Mouse (Mus musculus): ENCODE data around the gene Ebf1.

Gene Ebf1

DNA sequence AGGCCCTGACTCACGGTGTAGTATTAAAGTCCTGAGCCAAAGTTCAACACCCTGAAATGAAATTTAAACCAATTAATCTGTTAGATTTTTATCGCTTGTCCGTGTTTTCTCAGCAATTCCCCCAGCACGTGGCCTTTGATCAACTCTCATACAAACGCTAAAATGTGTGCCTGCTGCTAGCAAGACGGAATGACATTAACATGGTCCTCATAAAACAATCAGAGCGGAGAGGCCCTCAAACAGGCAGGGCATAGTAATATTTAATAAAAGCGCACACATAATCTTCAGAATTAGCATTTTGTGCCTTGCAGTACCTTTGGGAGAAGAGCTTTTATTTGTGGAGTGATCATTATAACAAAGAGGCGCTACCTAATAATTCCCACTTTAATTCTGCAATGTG, 287.0 kb downstream of the Ebf1 start:
- DNase-seq = no peak

DNA sequence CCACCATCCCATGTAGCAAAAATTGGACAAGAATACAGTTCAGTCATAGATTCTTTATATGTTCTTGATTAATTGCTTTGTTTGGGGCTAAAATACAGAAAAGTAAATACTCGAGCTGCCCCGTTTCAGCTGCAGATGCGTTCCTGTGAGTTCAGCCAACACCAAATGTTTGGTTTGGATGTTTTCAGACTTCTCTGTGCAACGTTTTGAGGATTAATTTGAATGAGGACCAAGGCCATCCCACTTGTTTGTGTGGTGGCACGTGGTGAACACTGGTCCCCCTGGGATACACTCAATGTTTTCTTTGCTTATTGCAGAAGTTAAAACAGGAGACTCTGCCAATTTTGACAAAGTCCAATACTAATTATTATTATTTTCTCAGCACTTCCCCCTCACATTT, 289.3 kb downstream of the Ebf1 start:
- DNase-seq = no peak

DNA sequence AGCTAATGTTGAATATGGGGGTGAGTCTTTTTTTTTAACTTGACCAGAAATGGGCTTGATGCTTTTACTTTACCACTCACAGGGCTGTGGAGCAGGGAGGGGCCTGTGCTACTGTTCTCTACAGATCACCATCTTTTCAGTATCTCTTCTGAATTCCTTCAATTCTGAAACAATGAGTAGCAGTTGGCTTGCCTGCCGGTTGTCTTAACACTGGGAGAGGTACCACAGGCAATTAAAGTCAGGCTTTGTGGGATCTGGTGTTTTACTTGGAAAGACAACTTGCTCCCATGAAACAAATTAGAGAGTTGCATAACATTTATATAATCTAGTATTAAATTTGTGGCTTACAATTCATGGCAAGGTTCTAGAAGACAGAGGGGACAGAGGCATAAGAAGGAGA, 294.6 kb downstream of the Ebf1 start:
- no peak for DNase-seq

DNA sequence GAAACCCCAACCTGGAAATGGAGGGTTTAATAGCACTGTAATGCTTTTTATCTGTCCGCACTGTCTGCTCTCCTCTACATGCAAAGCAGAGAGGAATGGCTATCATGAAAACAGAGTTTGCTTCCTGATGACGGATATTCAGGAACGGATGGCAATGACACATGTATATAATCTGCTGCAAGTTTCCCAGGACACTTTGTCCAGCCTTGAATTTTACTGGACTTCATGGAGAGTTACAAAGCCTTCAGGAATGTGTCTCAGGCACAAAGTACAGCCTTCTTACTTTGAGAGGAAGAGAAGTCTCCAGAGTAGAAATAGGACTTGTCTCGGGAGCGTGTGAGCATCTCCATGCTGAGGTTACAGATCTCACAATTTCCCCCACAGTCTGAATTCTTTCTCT, 296.7 kb downstream of the Ebf1 start:
- no peak for DNase-seq

DNA sequence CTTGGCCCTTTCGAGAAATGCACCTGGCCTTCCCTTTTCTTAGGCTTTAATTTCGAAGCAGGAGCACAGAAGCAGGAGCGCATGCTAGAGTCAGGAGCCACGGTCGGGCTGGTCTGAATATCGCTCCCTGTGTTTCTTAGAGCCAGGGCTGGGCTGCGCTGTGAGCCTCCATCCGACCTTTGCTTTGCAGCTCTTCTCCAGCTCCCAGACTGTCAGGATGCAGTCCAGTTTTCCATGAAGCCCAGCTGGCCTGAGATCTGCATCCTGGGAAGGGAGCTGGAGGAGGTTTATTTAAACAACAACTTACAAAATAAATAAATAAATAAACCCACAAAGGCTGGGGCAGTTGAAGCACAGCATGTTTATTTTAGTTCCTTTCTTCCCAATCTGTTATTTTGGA, 299.9 kb downstream of the Ebf1 start:
- DNase-seq = peak; percentile 19

DNA sequence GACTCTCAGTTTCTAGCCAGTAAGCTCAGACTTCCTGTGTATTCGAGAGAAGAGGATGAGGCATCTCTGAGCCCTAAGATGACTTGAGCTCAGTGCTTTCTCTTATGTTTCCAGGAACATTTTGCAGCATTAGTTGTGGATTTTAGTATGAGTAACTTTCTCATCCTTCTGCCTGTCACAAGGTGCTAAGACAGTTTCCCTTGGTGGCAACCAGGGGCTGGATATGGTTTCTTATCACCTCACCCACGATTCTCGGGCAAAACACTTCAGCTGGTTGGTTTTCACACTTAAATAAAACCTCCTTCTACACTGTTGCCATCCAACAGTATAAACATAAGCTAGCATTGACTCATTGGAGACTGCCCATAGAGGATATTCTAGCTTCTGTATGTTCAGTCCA, 306.0 kb downstream of the Ebf1 start:
- no peak for DNase-seq

DNA sequence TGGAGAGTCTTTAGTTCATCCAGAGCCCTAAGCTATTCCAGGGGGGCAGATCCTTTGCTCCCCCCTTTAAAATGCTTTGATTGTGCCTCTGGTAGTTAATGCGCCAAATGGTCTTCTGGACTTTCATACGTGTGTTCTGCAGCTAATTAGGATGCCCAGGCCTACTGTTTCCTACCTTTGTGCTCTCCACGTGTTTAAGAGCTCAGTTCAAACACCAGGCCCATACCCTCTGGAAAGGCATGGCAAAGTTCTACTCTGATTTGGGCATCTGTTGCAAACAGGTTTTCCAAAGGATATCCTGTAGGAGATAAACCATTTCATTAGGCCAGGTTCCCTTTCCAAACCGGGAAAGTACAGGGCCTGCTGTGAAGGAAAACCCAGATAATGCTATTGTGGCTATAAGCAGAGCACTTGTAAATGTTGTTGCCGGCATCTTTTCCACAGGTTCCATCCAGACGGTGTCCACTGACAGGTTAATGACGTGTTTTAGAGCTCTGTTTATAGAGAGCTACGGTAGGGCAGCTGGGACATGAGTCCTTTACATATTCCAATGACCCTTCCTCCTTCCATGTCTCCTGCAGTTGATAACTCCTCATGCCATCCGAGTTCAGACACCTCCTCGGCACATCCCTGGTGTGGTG, 306.9 kb downstream of the Ebf1 start:
- DNase-seq = no peak

DNA sequence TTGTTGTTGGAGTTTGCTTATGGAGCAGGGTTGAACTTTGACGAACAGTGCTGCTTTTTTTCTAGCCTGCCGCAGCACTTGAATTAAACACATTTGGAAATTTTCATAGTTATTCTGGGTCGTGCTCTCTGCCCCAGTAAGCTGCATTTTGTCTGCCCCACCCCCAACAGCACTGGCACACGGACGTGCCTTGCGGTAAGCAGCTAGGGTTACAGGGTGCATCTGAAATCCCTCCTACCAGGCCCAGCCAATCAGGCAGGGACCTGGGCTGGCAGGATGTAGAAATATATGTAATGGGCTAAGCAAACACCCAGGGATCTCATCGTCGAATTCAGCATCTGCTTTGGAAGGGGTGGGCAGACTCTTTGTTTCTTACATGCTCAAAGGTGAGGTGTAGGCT, 307.8 kb downstream of the Ebf1 start:
- peak; percentile 7 for DNase-seq

DNA sequence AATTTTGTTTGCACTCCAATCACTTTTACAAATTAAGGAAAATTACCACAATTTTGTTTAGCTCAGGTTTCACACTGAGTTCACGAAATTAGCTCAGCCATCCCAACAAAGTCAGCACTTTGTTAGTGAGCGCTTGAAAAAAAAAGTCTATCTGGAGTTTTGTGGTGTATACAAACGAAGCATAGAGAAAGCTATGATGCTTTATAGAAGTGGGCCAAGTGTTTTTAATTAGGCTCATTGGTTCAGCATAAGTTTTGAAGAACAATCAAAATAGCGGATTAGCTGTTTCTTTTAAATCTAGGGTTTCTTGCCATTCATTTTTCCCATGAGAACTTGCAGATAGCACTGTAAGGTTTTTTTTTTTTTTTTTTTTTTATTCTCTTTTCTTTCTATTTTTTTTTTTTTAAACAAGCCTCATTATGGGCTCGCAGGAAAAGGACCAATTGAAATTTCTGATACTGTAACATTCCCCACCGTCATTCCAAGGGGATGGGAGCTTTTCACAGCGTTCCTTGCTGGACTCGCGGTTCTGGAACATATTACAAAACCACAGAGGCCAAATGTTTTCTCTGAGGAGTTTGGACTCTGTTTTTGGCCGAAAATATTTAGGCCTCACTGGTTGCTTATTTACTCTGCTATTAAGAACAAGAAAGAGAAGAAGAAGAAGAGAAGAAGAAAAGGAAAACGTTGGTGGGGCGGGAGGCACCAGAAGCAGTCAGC, 308.8 kb downstream of the Ebf1 start:
- no peak for DNase-seq

DNA sequence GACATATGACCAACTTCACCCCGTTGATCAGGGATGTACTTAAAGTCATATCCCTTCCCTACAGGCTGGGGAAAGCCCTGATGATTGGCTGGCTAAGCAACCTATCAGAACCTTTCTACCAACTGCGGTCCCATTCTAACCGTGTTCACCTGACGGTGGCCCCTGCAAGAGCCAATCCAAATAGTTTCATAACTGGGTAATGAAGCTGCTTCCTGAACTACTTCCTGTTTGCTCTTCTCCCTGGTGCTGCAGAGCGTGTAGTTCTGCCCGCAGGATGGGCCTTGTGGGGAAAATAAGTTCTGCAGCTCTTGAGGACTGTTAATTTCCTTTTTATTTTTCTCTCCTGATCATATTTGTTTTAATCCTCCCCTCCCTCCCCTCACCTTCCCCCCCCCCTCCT, 311.3 kb downstream of the Ebf1 start:
- DNase-seq = no peak

DNA sequence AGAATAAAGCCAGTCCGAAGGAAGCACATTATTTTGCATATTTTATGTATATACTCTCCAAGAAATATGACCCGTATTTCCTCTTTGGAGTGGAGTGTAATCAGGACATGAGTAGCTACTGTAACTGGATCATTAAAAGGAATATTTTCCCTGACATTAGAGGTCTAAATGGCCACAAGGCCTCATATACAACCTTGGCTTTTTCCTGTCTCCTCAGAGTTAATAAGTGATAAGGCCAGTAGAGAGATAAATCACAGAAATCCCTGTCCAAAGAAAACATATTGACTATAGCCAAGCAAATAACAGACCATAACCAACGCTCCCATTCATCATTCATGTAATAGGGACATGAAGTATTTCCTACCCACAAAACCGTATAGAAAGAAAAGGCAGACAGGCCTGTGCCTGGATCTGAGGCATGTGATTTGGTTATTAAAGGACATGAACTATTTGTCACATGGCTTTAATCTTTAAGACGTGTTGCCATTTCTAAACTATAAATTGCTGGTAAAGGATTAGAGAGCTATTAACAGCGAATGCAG, 315.9 kb downstream of the Ebf1 start:
- no peak for DNase-seq

DNA sequence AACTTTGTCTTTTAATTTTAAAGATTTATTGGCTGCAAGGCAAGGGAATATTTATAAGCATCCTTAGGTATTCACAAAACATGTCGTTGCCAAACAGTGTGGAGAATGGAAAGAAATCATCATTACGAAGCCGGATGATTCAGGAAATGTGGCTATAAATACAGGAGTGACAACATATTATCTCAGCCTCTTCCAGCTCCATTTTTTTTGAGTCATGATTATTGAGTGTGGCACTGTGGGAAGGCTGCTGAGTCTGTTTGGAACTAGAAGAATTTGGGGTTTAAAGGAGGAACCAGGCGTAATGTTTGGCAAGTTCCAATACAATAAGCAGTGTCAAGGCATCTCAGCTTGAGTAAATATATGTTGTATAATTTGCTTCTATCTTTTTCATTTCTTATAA, 326.7 kb downstream of the Ebf1 start:
- no peak for DNase-seq

DNA sequence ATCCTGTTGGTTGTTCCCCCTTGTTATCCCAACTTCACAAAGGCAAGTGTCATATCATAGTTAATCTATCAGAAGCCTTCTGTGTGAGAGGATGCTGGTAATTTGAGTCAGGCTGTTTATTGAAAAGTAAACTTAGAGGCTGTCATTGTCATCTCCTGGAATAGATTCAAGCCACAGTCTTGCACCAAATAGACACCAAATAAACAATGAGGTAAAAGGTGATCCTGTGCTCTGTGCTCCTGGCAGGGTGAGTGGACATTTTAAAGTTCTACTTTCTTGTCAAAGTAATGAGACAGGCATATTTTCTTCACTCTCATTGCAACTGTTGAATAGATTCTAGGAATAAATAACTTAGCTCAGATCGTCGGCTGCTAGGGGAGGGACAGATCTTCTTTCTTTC, 327.3 kb downstream of the Ebf1 start:
- DNase-seq = no peak

DNA sequence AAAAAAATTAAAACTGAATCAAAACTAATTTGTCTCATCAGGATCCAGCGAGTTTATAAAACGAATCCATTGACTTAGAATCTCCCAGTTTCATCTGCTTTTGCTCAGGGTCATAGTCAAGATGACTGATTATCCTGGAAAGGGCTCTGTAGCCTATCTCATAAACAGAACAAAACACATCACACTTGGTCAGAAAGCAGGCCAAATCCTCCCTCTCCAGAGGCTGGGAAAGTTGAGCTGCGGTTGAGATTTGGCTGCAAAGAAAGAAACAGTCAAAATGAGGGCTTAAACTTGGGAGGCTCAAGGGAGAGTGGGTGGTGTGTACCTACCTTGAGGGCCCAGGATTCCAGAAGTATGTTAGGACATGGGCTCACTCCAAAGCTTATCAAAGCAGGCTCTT, 329.5 kb downstream of the Ebf1 start:
- DNase-seq = no peak

DNA sequence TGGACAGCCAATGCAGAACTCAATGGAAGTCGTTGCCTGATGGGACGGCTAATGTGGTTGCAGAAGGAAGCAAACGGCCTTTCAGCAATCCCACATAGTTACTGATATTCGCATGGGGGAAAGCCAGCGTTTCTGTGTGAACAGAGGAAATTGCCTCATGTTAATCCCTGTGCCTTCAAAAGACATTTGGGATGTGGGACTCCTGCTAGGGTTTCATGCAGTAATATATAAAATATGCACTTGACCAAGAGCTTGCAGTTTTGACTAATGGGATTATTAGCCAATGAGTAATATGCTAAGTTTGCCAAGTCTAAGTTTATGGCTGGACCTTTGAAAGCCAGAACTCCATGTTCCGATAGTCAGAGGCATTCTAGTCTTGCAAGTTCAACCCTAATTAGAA, 331.4 kb downstream of the Ebf1 start:
- no peak for DNase-seq

DNA sequence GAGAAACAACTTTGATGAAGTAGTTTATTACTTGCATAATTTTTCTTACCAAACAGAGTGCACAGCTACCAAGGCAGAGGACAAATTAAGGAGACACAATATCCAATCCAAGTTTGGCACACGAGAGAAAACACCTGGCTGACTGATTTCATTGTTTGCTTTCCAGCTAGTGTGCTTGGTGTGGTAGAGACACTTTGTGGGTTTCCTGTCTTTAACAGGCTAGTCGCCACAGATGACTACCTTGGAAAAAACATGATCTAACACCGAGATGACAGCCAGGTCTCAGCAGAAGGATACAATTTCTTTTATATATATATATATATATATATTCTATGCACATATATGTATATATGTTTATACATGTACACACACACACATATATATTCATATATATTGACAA, 332.0 kb downstream of the Ebf1 start:
- DNase-seq = no peak

DNA sequence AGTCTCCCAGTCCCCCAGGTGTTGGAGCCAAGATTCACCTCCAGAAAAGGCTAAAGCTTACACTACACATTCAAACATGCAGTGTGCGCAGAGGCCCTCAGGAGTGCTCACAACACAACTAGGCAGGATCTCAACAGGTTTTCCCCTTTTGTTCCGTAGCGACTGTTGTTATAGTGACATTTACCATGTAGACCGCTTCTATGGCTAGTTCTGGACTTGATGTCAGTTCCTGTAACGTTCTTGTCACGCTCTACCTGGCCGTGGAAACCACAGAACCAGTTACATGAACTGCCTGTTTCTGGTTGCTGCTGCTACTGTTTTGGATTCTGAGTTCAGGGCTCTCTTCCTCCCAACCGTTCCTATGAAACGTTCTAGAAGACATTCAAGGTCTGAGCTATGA, 333.2 kb downstream of the Ebf1 start:
- DNase-seq = no peak

DNA sequence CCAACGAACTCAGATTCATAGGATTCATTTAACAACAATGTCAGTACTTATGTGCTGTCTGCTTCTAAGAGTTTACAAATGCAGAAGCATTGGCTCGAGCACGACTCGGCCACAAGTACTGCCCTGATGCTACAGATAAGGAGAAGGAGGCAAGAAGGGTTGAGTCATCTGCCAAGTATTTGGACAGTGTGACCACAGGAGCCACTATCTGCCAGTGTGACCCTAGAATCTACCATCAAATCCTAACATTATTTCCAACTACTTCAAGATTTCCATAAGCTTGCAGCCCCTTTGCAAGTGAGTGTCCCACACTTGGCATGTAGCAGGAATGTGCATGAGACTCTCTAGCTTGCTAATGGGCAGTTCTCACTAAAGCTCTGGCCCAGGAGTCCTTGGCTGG, 334.4 kb downstream of the Ebf1 start:
- no peak for DNase-seq

DNA sequence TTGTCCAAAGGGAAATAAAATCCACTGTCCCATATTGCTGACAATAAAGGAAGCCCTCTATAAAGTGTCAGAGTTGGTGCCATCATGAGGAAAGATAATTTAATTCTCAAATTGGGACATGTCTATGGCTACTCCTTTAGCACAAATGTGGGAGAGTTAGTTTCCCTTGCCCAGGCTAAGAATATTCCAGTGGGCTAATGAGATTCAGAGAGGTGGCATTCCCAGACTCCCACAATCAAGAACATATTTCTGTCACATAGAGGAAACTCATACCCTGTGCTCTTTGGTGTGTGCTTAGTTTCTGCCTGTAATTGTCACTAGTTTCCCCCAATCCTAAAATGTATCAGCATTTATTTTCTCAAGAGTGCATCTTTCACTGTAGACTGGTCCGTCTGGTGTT, 336.2 kb downstream of the Ebf1 start:
- DNase-seq = no peak

DNA sequence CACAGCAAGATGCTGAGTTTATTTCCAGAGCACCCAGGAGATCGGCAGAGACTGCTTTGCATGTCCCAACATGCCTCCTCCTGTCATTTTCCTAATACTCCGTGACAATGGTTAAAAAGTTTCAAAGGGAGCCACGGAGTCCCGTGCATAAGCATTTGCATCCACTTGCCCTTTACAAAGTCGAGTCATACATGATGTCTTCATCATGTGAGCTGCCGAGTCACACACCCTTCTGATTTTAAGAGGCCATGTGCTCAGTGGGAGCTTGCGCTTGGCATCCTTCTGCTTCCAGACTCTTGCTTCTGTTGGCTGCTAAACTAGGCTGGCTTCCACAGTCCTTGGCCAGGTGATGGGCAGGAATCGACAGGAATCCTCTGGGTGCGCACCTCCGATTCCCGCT, 336.7 kb downstream of the Ebf1 start:
- no peak for DNase-seq

DNA sequence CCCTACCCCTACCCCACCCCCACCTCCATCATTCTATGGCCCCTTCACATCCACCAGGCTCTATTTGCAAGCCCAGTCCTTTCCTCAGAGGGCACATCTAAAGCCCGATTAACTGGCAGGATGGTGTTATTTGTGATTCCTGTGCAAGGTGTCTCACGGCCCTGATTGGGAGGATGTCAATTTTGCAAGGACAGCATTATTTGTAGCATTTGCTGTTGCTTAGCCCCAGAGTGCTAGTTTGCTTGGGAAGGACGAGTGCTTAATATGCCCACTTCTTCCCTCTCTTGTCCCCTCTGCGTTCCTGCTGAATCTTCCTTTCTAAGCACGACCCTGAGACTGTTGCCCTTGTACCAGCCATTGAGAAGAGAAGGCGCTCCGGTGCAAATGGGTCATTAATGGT, 337.2 kb downstream of the Ebf1 start:
- no peak for DNase-seq

DNA sequence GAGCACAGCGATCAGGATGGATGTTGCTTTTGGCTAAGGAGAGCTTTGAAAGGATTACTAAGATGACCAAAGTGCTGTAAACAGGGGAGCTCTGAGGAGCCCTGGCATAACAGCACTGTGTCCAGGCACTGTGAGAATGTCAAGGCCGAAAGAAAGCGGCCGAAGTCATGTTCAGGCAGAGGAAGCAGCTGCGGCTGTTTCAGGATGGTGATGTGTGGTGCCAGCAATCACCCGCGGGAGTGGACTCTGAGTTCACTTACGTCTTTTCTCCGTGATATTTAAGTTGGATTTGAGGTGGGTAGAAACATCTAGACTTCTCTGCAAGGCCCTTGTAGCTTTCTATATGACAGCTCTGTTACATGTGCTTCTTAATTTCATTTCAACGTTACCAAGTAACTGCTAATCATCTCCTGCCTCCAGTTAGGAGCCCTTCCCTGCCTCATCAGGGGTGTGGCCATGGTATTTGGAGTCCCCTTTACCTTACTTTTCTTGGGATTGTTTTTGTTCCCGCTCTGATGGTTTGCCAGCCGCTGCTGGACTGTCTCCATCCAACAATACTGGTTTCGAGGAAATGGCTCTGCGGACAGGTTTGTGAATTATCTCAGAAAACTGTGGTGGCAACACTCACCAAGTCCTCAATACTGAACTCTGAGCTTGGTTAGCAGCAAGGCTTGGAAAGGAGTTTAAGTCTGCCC, 345.8 kb downstream of the Ebf1 start:
- no peak for DNase-seq

DNA sequence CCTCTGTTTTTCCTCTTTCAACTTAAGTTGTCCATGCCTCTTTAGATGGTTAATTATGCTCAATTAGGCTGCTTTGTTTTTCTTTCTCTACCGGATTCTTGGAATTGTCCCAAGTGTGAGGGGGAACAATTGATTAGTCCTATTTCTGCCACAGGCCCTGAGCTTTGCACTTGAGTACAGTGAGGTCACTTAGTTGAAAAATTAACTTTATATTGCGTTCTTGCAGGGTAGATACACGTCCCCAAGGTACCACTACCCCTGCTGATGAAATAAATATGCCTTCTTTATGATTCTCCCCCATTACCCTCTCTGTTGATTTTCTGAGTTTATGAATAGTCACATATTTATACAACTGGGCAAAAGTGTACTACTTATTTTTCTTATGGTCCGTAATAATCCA, 351.9 kb downstream of the Ebf1 start:
- DNase-seq = no peak

DNA sequence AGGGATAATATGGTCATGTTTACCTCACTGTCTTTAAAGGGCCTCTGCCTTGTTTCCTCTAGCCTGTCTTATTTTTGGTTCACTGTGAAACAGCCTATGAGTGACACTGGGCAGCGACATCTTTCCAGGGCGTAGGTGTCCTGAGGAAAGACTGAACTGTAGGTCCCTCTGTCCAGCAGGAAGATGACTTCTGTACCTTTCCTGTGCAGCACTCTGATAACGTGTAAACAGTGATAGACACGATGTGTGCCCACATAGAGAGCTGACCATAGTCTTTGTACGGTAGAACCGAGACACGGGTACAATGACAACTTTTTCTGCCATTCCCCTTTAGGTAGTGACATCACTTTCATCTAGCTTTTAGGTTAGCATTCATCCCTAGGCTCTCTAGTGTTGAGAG, 357.2 kb downstream of the Ebf1 start:
- DNase-seq = no peak

All from lung, postnatal 10 days (tissue).